Mouse (Mus musculus) frontal cortex, postnatal 25 days (tissue): Measurements from ENCODE around the gene Wdr17.

Experiments used
- DNase-seq, 2 experiments: peaks; one replicate each; pipeline ENCODE4 v3.0.0; 2022; ENCODE audit warnings: low spot score in 2 of 2

Gene Wdr17

GRCm38 (mm10) chr8:54886987-54887785 lies at the start of gene Wdr17:
TSS of gene Wdr17 (minus strand) at chr8:54887184.
- no peak for DNase-seq

- no peak for DNase-seq
Measured at GRCm38 (mm10) chr8:54932306-54932705, 45.3 kb upstream of the Wdr17 start.

- DNase-seq: no peak
Measured at GRCm38 (mm10) chr8:54924936-54925335, 38.0 kb upstream of the Wdr17 start.

GRCm38 (mm10) chr8:54922160-54922855 lies 35.3 kb upstream of the Wdr17 start:
- no peak for DNase-seq

- DNase-seq: no peak
Measured at GRCm38 (mm10) chr8:54917710-54918109, 30.7 kb upstream of the Wdr17 start.

- DNase-seq: no peak
Measured at GRCm38 (mm10) chr8:54912891-54913290, 25.9 kb upstream of the Wdr17 start.

GRCm38 (mm10) chr8:54899444-54899843 lies 12.5 kb upstream of the Wdr17 start:
- DNase-seq: no peak

GRCm38 (mm10) chr8:54894637-54895322 lies 7.8 kb upstream of the Wdr17 start:
- DNase-seq: no peak

GRCm38 (mm10) chr8:54894180-54894579 lies 7.2 kb upstream of the Wdr17 start:
- no peak for DNase-seq

GRCm38 (mm10) chr8:54886560-54886959 lies 424 bp downstream of the Wdr17 start:
- no peak for DNase-seq

- no peak for DNase-seq
Measured at GRCm38 (mm10) chr8:54876458-54876857, 10.5 kb downstream of the Wdr17 start.

- no peak for DNase-seq
Measured at GRCm38 (mm10) chr8:54864761-54865064, 22.3 kb downstream of the Wdr17 start.

GRCm38 (mm10) chr8:54864038-54864760 lies 22.8 kb downstream of the Wdr17 start:
- DNase-seq: no peak

GRCm38 (mm10) chr8:54836029-54836959 lies 50.7 kb downstream of the Wdr17 start:
- no peak for DNase-seq

- DNase-seq: no peak
Measured at GRCm38 (mm10) chr8:54829794-54830426, 57.1 kb downstream of the Wdr17 start.

GRCm38 (mm10) chr8:54827974-54828373 lies 59.0 kb downstream of the Wdr17 start:
- no peak for DNase-seq

GRCm38 (mm10) chr8:54822956-54823355 lies 64.0 kb downstream of the Wdr17 start:
- no peak for DNase-seq

GRCm38 (mm10) chr8:54818651-54819050 lies 68.3 kb downstream of the Wdr17 start:
- DNase-seq: no peak

GRCm38 (mm10) chr8:54808217-54808616 lies 78.8 kb downstream of the Wdr17 start:
- no peak for DNase-seq

GRCm38 (mm10) chr8:54806173-54806572 lies 80.8 kb downstream of the Wdr17 start:
- no peak for DNase-seq

GRCm38 (mm10) chr8:54792699-54793061 lies 94.3 kb downstream of the Wdr17 start:
- DNase-seq: no peak
